Mouse (Mus musculus) MEL (cell line): ENCODE measurements around the gene Hebp1. TPM values are rescaled to one million over a fixed set of nuclear protein-coding genes. Genes with fewer than 3 reads are reported as not detected.

Source experiments
- DNase-seq: peaks from one replicate; pipeline ENCODE4 v3.0.0; 2011; ENCODE audit warnings: low read depth, low spot score
- H3K27ac ChIP-seq: 2 replicates; pipeline ENCODE4 v1.5.1; 2012; ENCODE audit warnings: low read depth, mild to moderate bottlenecking, control low read depth, low read length, moderate library complexity; ENCODE audit not compliant: control insufficient read depth
- H3K27me3 ChIP-seq, 2 experiments: fragments of 150-350 bp in 1 of 2; sonication (generic) in 1 of 2; 2 replicates each; pipeline ENCODE4 v1.6.1; 2012; ENCODE audit warnings: low read length in 2 of 2, mild to moderate bottlenecking in 2 of 2, improper control_type of control experiment in 1 of 2, moderate library complexity in 1 of 2; ENCODE audit not compliant: insufficient read depth in 2 of 2, control insufficient read depth in 1 of 2
- H3K36me3 ChIP-seq, 2 experiments: 2 replicates each; pipeline ENCODE4 v1.6.1; 2012 to 2014; ENCODE audit warnings: low read length in 2 of 2, improper control_type of control experiment in 1 of 2, inconsistent platforms in 1 of 2, mild to moderate bottlenecking in 1 of 2; ENCODE audit not compliant: insufficient read depth in 2 of 2, control insufficient read depth in 1 of 2
- H3K4me1 ChIP-seq, 2 experiments: fragments of 150-350 bp in 1 of 2; sonication (generic) in 1 of 2; 2 replicates each; pipeline ENCODE4 v1.6.1; 2012; ENCODE audit warnings: low read length in 2 of 2, improper control_type of control experiment in 1 of 2, mild to moderate bottlenecking in 1 of 2; ENCODE audit not compliant: insufficient read depth in 2 of 2, control insufficient read depth in 1 of 2
- H3K4me3 ChIP-seq, 2 experiments: fragments of 150-350 bp in 1 of 2; sonication (generic) in 1 of 2; 2 replicates each; pipeline ENCODE4 v1.5.1; 2012; ENCODE audit warnings: low read depth in 2 of 2, low read length in 2 of 2, mild to moderate bottlenecking in 2 of 2, moderate library complexity in 2 of 2, control low read depth in 1 of 2, improper control_type of control experiment in 1 of 2; ENCODE audit not compliant: control insufficient read depth in 1 of 2, insufficient read depth in 1 of 2
- H3K79me2 ChIP-seq: 2 replicates; pipeline ENCODE4 v1.6.1; 2012; ENCODE audit warnings: mild to moderate bottlenecking, low read length, moderate library complexity; ENCODE audit not compliant: control insufficient read depth, poor library complexity, insufficient read depth
- H3K9ac ChIP-seq: 2 replicates; pipeline ENCODE4 v1.6.1; 2012; ENCODE audit warnings: low read depth, mild to moderate bottlenecking, control low read depth, low read length, moderate library complexity; ENCODE audit not compliant: control insufficient read depth, poor library complexity, severe bottlenecking
- H3K9me3 ChIP-seq: fragments of 150-350 bp; sonication (generic); replicated peaks from 2 replicates; pipeline ENCODE4 v1.6.1; 2012; ENCODE audit warnings: mild to moderate bottlenecking, low read length, improper control_type of control experiment, moderate library complexity; ENCODE audit not compliant: insufficient read depth
- BHLHE40 ChIP-seq: IDR thresholded peaks from 2 replicates; pipeline ENCODE4 v1.6.1; 2012; ENCODE audit warnings: low read depth, mild to moderate bottlenecking, inconsistent platforms, low read length, improper control_type of control experiment, borderline replicate concordance
- CHD1 ChIP-seq: IDR thresholded peaks from 2 replicates; pipeline ENCODE4 v1.6.1; 2012; ENCODE audit warnings: low read depth, mild to moderate bottlenecking, inconsistent platforms, low read length, improper control_type of control experiment
- E2F4 ChIP-seq: IDR thresholded peaks from 2 replicates; pipeline ENCODE4 v1.6.1; 2011; ENCODE audit warnings: low read depth, low read length, improper control_type of control experiment, borderline replicate concordance
- ELF1 ChIP-seq: IDR thresholded peaks from 2 replicates; pipeline ENCODE4 v1.6.1; 2014; ENCODE audit warnings: low read depth, mild to moderate bottlenecking, inconsistent platforms, low read length, improper control_type of control experiment, moderate library complexity
- GATA1 ChIP-seq: IDR thresholded peaks from 2 replicates; pipeline ENCODE4 v1.6.1; 2011; ENCODE audit warnings: low read depth, low read length, improper control_type of control experiment
- HCFC1 ChIP-seq: IDR thresholded peaks from 2 replicates; pipeline ENCODE4 v1.6.1; 2012; ENCODE audit warnings: low read depth, mild to moderate bottlenecking, inconsistent platforms, low read length, improper control_type of control experiment, moderate library complexity
- MAFK ChIP-seq: IDR thresholded peaks from 2 replicates; pipeline ENCODE4 v1.6.1; 2011; ENCODE audit warnings: low read depth, mild to moderate bottlenecking, low read length, improper control_type of control experiment, borderline replicate concordance
- MAZ ChIP-seq: IDR thresholded peaks from 2 replicates; pipeline ENCODE4 v1.6.1; 2012; ENCODE audit warnings: low read depth, mild to moderate bottlenecking, inconsistent platforms, low read length, improper control_type of control experiment
- MEF2A ChIP-seq: IDR thresholded peaks from 2 replicates; pipeline ENCODE4 v1.6.1; 2014; ENCODE audit warnings: low read depth, mild to moderate bottlenecking, inconsistent platforms, low read length, improper control_type of control experiment; ENCODE audit not compliant: poor library complexity, insufficient replicate concordance, severe bottlenecking; ENCODE audit errors: extremely low read depth
- MYC ChIP-seq: IDR thresholded peaks from 2 replicates; pipeline ENCODE4 v1.6.1; 2011; ENCODE audit warnings: low read depth, mild to moderate bottlenecking, low read length, improper control_type of control experiment, moderate library complexity
- NELFE ChIP-seq: IDR thresholded peaks from 2 replicates; pipeline ENCODE4 v1.6.1; 2011; ENCODE audit warnings: low read depth, low read length, improper control_type of control experiment
- POLR2A ChIP-seq, 2 experiments: IDR thresholded peaks; 2 replicates each; pipeline ENCODE4 v1.6.1; 2011 to 2012; ENCODE audit warnings: low read length in 2 of 2, mild to moderate bottlenecking in 2 of 2, control low read depth in 1 of 2, improper control_type of control experiment in 1 of 2, low read depth in 1 of 2, moderate library complexity in 1 of 2; ENCODE audit not compliant: control insufficient read depth in 1 of 2, insufficient read depth in 1 of 2, poor library complexity in 1 of 2
- POLR2AphosphoS2 ChIP-seq: IDR thresholded peaks from 2 replicates; pipeline ENCODE4 v1.6.1; 2011; ENCODE audit warnings: low read length, improper control_type of control experiment
- POLR2AphosphoS5 ChIP-seq: IDR thresholded peaks from 2 replicates; pipeline ENCODE4 v1.6.1; 2012; ENCODE audit warnings: low read depth, borderline replicate concordance, mild to moderate bottlenecking, inconsistent platforms, low read length, moderate library complexity, mixed read lengths
- RAD21 ChIP-seq: IDR thresholded peaks from 2 replicates; pipeline ENCODE4 v1.6.1; 2011; ENCODE audit warnings: mild to moderate bottlenecking, low read depth, low read length, improper control_type of control experiment
- RCOR1 ChIP-seq: IDR thresholded peaks from 2 replicates; pipeline ENCODE4 v1.6.1; 2012; ENCODE audit warnings: low read depth, mild to moderate bottlenecking, inconsistent platforms, low read length, improper control_type of control experiment
- TAL1 ChIP-seq: IDR thresholded peaks from 2 replicates; pipeline ENCODE4 v1.6.1; 2012; ENCODE audit warnings: mild to moderate bottlenecking, inconsistent platforms, low read length, moderate library complexity, mixed read lengths
- TBP ChIP-seq: IDR thresholded peaks from 2 replicates; pipeline ENCODE4 v1.8.0; 2011; ENCODE audit warnings: low read depth, low read length, improper control_type of control experiment
- TCF12 ChIP-seq: IDR thresholded peaks from 2 replicates; pipeline ENCODE4 v1.6.1; 2014; ENCODE audit warnings: low read depth, mild to moderate bottlenecking, inconsistent platforms, low read length, improper control_type of control experiment, moderate library complexity
- USF1 ChIP-seq: IDR thresholded peaks from 2 replicates; pipeline ENCODE4 v1.6.1; 2014; ENCODE audit warnings: low read depth, mild to moderate bottlenecking, inconsistent platforms, low read length, improper control_type of control experiment, moderate library complexity
- USF2 ChIP-seq, 2 experiments: IDR thresholded peaks; 2 replicates each; pipeline ENCODE4 v1.6.1; 2011 to 2012; ENCODE audit warnings: improper control_type of control experiment in 2 of 2, low read length in 2 of 2, borderline replicate concordance in 1 of 2, inconsistent platforms in 1 of 2, low read depth in 1 of 2, mild to moderate bottlenecking in 1 of 2; ENCODE audit not compliant: insufficient read depth in 1 of 2
- ZC3H11A ChIP-seq: IDR thresholded peaks from 2 replicates; pipeline ENCODE4 v1.6.1; 2012; ENCODE audit warnings: low read depth, mild to moderate bottlenecking, inconsistent platforms, low read length, improper control_type of control experiment
- ZKSCAN1 ChIP-seq: IDR thresholded peaks from 2 replicates; pipeline ENCODE4 v1.6.1; 2012; ENCODE audit warnings: low read depth, mild to moderate bottlenecking, inconsistent platforms, low read length, improper control_type of control experiment, moderate library complexity
- ZNF384 ChIP-seq: IDR thresholded peaks from 2 replicates; pipeline ENCODE4 v1.6.1; 2012; ENCODE audit warnings: low read depth, mild to moderate bottlenecking, inconsistent platforms, low read length, improper control_type of control experiment
- polyA plus RNA-seq, 2 experiments: library from polyadenylated mRNA; stranded (reverse) in 1 of 2; unstranded in 1 of 2; fragments of >175 nt in 1 of 2; fragments of >200 nt in 1 of 2; gene quantifications; 2 replicates each; pipeline versions ENCODE4 v1.2.1 to v1.2.4; 2012; ENCODE audit warnings: low replicate concordance in 2 of 2, low read depth in 1 of 2; ENCODE audit not compliant: insufficient read length in 2 of 2, insufficient read depth in 1 of 2, missing spikeins in 1 of 2
- total RNA-seq: library from RNA; depleted of rRNA; stranded (reverse); fragments of 300-350 nt; gene quantifications from 2 replicates; pipeline ENCODE4 v1.2.3, GENCODE M21; 2012

Gene Hebp1
- total and polyA plus RNA-seq, 3 experiments = 16.7 to 25.1 TPM; not detected in 1

DNA sequence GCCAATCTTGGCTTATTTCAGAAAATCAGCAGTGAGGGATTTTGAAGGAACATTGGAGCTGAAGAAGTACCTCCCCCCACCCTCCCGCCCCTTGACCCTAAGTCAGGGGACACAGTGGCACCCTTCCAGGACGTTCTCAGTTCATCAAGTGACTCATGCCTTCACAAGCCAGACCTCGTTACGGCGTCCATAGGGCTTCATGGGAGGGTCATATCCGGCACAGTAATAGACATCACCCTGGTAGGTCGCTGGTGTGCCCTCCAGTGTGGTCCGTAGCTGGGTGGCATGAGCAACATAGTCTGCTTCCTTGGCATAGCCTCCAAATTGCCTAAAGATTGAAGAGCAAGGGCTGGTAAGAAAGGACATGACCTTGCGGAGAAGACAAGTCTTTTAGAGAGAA is 60.1 kb downstream of the Hebp1 start:
- H3K36me3 ChIP-seq = no peaks in the 10 kb centered on the region
- H3K9ac ChIP-seq = no peak overlapping the region
- no peak overlapping the region for H3K27ac ChIP-seq
- H3K9me3 ChIP-seq = no peaks in the 10 kb centered on the region
- no peak for TF ChIP-seq MAFK
- TF ChIP-seq RCOR1 = no peak
- TF ChIP-seq ZKSCAN1 = no peak
- TF ChIP-seq MYC = no peak
- TF ChIP-seq POLR2AphosphoS2 = no peak
- no peak for TF ChIP-seq ZNF384
- TF ChIP-seq RAD21 = no peak
- TF ChIP-seq USF2 (IDR thresholded peaks at IDR 0.05; ENCODE audit: borderline replicate concordance in 1 of 2, insufficient read depth in 1 of 2, low read depth in 1 of 2, low read length in 2 of 2) = no peak
- TF ChIP-seq GATA1 = no peak
- TF ChIP-seq ZC3H11A = no peak
- TF ChIP-seq TCF12 = no peak
- TF ChIP-seq HCFC1 = no peak
- no peak for TF ChIP-seq NELFE
- TF ChIP-seq USF1 = no peak
- TF ChIP-seq ELF1 = no peak
- TF ChIP-seq TBP = no peak
- TF ChIP-seq MAZ = no peak
- TF ChIP-seq, all 39 proteins: peak for 0
- Histone ChIP-seq H3K4me3 (no peak overlapping the region), H3K79me2 (no peaks in the 10 kb centered on the region), H3K27me3 (no peaks in the 10 kb centered on the region), H3K4me1 (no peaks in the 10 kb centered on the region; a peak in 1 of 4 replicates)
- DNase-seq = no peak

DNA sequence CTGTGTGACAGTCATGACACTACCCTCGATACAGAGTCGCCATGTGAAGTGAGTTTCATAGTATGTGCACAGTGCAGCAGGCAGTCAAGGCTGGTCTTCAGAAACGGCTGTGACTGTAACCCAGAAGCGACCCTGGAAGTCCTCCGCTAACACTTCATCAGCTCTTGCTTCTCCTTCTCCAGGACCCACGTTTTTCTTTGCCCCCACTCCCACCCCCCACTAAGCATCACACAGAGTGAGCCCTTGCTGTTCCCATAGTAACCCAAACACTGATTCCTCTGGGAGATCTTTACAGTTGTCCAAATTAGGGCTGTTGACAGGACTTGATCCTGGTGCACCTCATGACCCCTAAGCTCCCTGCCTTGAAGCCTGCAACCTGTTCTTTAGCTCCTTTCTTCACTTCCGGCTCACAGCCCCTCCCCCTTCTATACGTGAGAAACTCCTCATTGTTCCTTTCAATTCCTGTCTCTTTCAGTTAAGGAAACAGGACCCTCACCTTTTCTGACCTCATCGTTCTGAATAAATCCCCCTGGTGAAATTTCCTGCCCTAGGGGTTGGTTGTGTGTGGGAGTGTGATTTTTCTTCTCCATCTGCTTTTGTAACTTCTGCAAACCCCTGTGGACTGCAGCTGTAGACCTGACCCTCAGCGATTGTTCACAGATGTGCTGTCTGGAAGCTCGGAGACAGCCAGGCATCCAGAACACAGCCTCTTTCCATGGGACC is 61.2 kb downstream of the Hebp1 start:
- no peak for DNase-seq

More for the DNA sequence above, 61.2 kb downstream of the Hebp1 start:
- Histone ChIP-seq H3K36me3 (no peaks in the 10 kb centered on the region), H3K9ac (no peak overlapping the region), H3K79me2 (no peaks in the 10 kb centered on the region), H3K27ac (no peak overlapping the region), H3K4me1 (no peaks in the 10 kb centered on the region; a peak in 1 of 4 replicates)
- no peak for TF ChIP-seq POLR2AphosphoS2
- TF ChIP-seq POLR2A (IDR thresholded peaks at IDR 0.05; ENCODE audit: control insufficient read depth in 1 of 2, insufficient read depth in 1 of 2, low read depth in 1 of 2, low read length in 2 of 2, poor library complexity in 1 of 2) = no peak
- TF ChIP-seq MEF2A = no peak
- no peak for TF ChIP-seq HCFC1
- TF ChIP-seq POLR2AphosphoS5 = no peak
- TF ChIP-seq CHD1 = no peak
- TF ChIP-seq USF1 = no peak
- no peak for TF ChIP-seq BHLHE40
- TF ChIP-seq TAL1 = no peak
- no peak for TF ChIP-seq E2F4
- no peak for TF ChIP-seq ZKSCAN1
- no peak for TF ChIP-seq USF2 (IDR thresholded peaks at IDR 0.05; ENCODE audit: borderline replicate concordance in 1 of 2, insufficient read depth in 1 of 2, low read depth in 1 of 2, low read length in 2 of 2)
- TF ChIP-seq TBP = no peak
- TF ChIP-seq, all 39 proteins: peak for 0
- Histone ChIP-seq H3K27me3 (no peaks in the 10 kb centered on the region), H3K4me3 (no peak overlapping the region), H3K9me3 (no peaks in the 10 kb centered on the region)
